15 mouse cellular contexts compared by ENCODE assay signal in the genomic region with DNA sequence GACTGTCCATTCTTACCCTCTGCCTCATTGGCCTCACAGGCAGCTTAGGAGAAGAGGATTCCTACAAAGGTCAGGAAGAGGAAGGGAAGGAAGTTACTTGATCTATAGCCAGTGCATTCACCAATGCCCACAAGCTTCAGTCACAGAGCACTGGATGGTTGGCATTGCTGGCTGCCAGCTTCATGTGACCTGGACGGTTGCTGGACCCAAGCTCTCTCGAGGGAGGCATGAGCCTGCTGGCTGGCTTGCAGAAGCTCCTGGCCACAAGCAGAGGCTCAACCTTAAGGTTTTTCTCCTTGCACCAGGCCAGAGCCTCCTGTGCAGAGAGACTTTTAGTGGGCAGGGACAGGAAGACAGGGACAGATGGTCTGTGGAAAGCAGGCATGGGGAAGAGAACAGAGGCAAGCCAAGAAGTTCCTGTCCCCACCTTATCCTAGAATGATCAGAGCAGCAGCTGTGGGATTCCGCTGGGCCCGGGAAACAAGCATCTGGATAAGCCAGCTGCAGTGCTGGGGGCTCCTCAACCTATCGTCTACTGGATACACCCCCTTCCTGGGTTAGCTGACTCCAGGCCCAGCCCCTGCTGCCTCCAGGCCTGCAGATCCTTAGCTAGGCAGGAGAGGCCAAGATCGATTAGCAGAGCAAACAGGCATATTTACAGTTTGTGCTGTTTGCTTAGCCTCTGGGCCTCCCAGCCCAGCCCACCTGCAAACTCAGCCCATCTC. TPM values are rescaled to one million over a fixed set of nuclear protein-coding genes. Genes with fewer than 3 reads are reported as not detected.
A peak's percentile ranks its signal among the peaks of the same experiment; 100 is the strongest.
DNase-seq lines count a peak whose midpoint lies in the region; ATAC-seq and TF ChIP-seq lines count a peak whose summit lies in the region.
"Had no signal": no experiment of that assay in that cellular context is flagged by ENCODE, and none has a peak within 500 bp of the region (broad histone marks: within the 10 kb centered on the region; RNA-seq: fewer than 3 reads in every experiment).

No protein-coding gene starts in this region.

- H3K9me3 ChIP-seq in intestine, embryonic 14.5 days (ENCODE audit: control insufficient read depth, low read length), result no peaks in the 10 kb centered on the region
- no peaks in the 10 kb centered on the region for H3K9me3 ChIP-seq in intestine, postnatal 0 days (ENCODE audit: control insufficient read depth)
- H3K9me3 ChIP-seq in liver, embryonic 14.5 days (ENCODE audit: control insufficient read depth, low read length), result no peaks in the 10 kb centered on the region
- H3K9me3 ChIP-seq: neural tube, embryonic 13.5 days had no signal

- no peaks in the 10 kb centered on the region for H3K27me3 ChIP-seq in intestine, embryonic 14.5 days (replicated peaks; ENCODE audit: control insufficient read depth, insufficient read depth, low read length)
- H3K27me3 ChIP-seq in intestine, postnatal 0 days (replicated peaks; ENCODE audit: control insufficient read depth, insufficient read depth, low read length), result no peaks in the 10 kb centered on the region
- H3K27me3 ChIP-seq in liver, embryonic 14.5 days (ENCODE audit: control insufficient read depth, insufficient read depth, low read length), result no peaks in the 10 kb centered on the region

- ATAC-seq in intestine, embryonic 14.5 days (replicated peaks; ENCODE audit: low FRiP score, low TSS enrichment, low read depth), result 0 out of 2 replicates have a peak, but pooled peaks have one; percentile 25
- ATAC-seq in intestine, postnatal 0 days, result no peak
- peak; percentile 36 to 50; a peak in 3 of 4 replicates for ATAC-seq in hematopoietic stem cell, adult 5-6 weeks (replicated peaks in 1 of 2; ENCODE audit: insufficient read depth in 1 of 2, low FRiP score in 2 of 2, low TSS enrichment in 1 of 2, low read depth in 1 of 2, poor library complexity in 2 of 2, severe bottlenecking in 2 of 2)
- ATAC-seq in liver, embryonic 14.5 days (ENCODE audit: insufficient read depth), result peak; percentile 65

- no peak for TF ChIP-seq CTCF in intestine, postnatal 0 days (IDR thresholded peaks at IDR 0.05; ENCODE audit: low read depth)
- TF ChIP-seq CTCF in liver, embryonic 14.5 days (IDR thresholded peaks at IDR 0.05; ENCODE audit: low read depth), result no peak

- no peak overlapping the region; the same call in 1 of the 2 replicates for H3K27ac ChIP-seq in intestine, embryonic 14.5 days (ENCODE audit: low read depth)
- no peak overlapping the region for H3K27ac ChIP-seq in intestine, postnatal 0 days (ENCODE audit: low read depth, low read length)
- no peak overlapping the region for H3K27ac ChIP-seq in liver, embryonic 14.5 days
- H3K27ac ChIP-seq: neural tube, embryonic 13.5 days had no signal

- 14% methylated on average over 6 of the region's 6 CpGs for WGBS in intestine, embryonic 14.5 days
- 35% methylated on average over 6 of the region's 6 CpGs for WGBS in intestine, postnatal 0 days
- 20% methylated on average over 6 of the region's 6 CpGs for WGBS in liver, embryonic 14.5 days (ENCODE audit: insufficient replicate concordance)

- peaks cover 14% of the 10 kb centered on the region; the same call in 1 of the 2 replicates for H3K4me1 ChIP-seq in intestine, embryonic 14.5 days (replicated peaks; ENCODE audit: control insufficient read depth, insufficient read depth, low read length)
- no peaks in the 10 kb centered on the region for H3K4me1 ChIP-seq in intestine, postnatal 0 days (replicated peaks; ENCODE audit: control insufficient read depth, insufficient read depth, low read length)
- peaks cover 0 to 8% of the 10 kb centered on the region in 2 experiments; a peak in 1 of 4 replicates for H3K4me1 ChIP-seq in liver, embryonic 14.5 days (replicated peaks; ENCODE audit: control insufficient read depth in 2 of 2, insufficient read depth in 2 of 2, low read length in 1 of 2)

- H3K36me3 ChIP-seq in intestine, embryonic 14.5 days (ENCODE audit: control insufficient read depth, insufficient read depth, low read length), result no peaks in the 10 kb centered on the region
- no peaks in the 10 kb centered on the region for H3K36me3 ChIP-seq in intestine, postnatal 0 days (ENCODE audit: control insufficient read depth, insufficient read depth)
- H3K36me3 ChIP-seq in liver, embryonic 14.5 days (replicated peaks; ENCODE audit: control insufficient read depth, insufficient read depth, low read depth), result no peaks in the 10 kb centered on the region
- H3K36me3 ChIP-seq: neural tube, embryonic 13.5 days had no signal

- H3K4me3 ChIP-seq in intestine, embryonic 14.5 days (ENCODE audit: low read depth, low read length), result no peak overlapping the region
- H3K4me3 ChIP-seq in intestine, postnatal 0 days (ENCODE audit: low read depth, low read length), result no peak overlapping the region
- no peak overlapping the region for H3K4me3 ChIP-seq in liver, embryonic 14.5 days (ENCODE audit: insufficient read depth in 1 of 2, low read depth in 2 of 2, low read length in 2 of 2)
- H3K4me3 ChIP-seq: neural tube, embryonic 13.5 days had no signal

- H3K9ac ChIP-seq in intestine, embryonic 14.5 days (ENCODE audit: low read length), result no peak overlapping the region
- no peak overlapping the region for H3K9ac ChIP-seq in intestine, postnatal 0 days (ENCODE audit: low read depth, low read length)
- no peak overlapping the region for H3K9ac ChIP-seq in liver, embryonic 14.5 days (replicated peaks)
- H3K9ac ChIP-seq: neural tube, embryonic 13.5 days had no signal

- TF ChIP-seq EP300 in liver, embryonic 14.5 days (IDR thresholded peaks at IDR 0.05; ENCODE audit: low read depth), result no peak

- DNase-seq in adrenal gland, postnatal 10 days, result peak; percentile 60
- DNase-seq in adrenal gland, postnatal 4 days (ENCODE audit: low spot score in 2 of 2), result no peak
- peak; percentile 62 for DNase-seq in intestine, embryonic 14.5 days (ENCODE audit: low spot score)
- DNase-seq in liver, embryonic 14.5 days (ENCODE audit: low read depth in 3 of 3, low spot score in 3 of 3), result no peak
- DNase-seq in urinary bladder, postnatal 14 days (ENCODE audit: low spot score), result no peak
- no peak for DNase-seq in lung, adult 18-20 months
- DNase-seq: gastrocnemius, postnatal 10 days; heart, postnatal 36 days; thymus, postnatal 25 days had no signal

- H3K4me2 ChIP-seq in intestine, embryonic 14.5 days (ENCODE audit: low read length), result no peak overlapping the region
- H3K4me2 ChIP-seq in intestine, postnatal 0 days (replicated peaks; ENCODE audit: low read depth), result no peak overlapping the region
- H3K4me2 ChIP-seq in liver, embryonic 14.5 days (ENCODE audit: low read depth), result peak overlapping the region; percentile 15
- H3K4me2 ChIP-seq: neural tube, embryonic 13.5 days had no signal

RNA-seq across cellular contexts. Expression of a gene that starts 41.7 kb away (rescaled TPM):
- not detected for total RNA-seq in adrenal gland, postnatal 10 days (2021)
- not detected for total RNA-seq in adrenal gland, postnatal 4 days (2021)
- not detected in 2 replicates for polyA plus RNA-seq in intestine, embryonic 14.5 days (2014; fragmentation: Nextera tagmentation; extraction: Ambion mirVana)
- polyA plus RNA-seq in intestine, postnatal 0 days (2015; fragmentation: Nextera tagmentation; extraction: Ambion mirVana), result not detected in 2 replicates
- not detected in 2 replicates for total RNA-seq in hematopoietic stem cell, adult 5-6 weeks (2017)
- not detected in 2 replicates for polyA plus RNA-seq in liver, embryonic 14.5 days (2012; rRNA removed)
- polyA plus RNA-seq in liver, embryonic 14.5 days (2014; fragmentation: Nextera tagmentation; extraction: Ambion mirVana), result not detected in 2 replicates
- total RNA-seq: ES-E14; gastrocnemius, postnatal 10 days; heart, postnatal 36 days; left cerebral cortex, adult 8-10 months had no signal
- polyA plus RNA-seq: kidney, embryonic 14.5 days; neural tube, embryonic 13.5 days had no signal

RNA-seq across cellular contexts. Expression of a gene that starts 48.5 kb away (rescaled TPM):
- total RNA-seq in adrenal gland, postnatal 10 days (2021), result under 1 TPM; 0.66 to 0.94 TPM
- total RNA-seq in adrenal gland, postnatal 4 days (2021), result under 1 TPM; 0.98 to 0.99 TPM
- 3.3 and 5.3 TPM in 2 replicates for polyA plus RNA-seq in intestine, embryonic 14.5 days (2014; fragmentation: Nextera tagmentation; extraction: Ambion mirVana)
- polyA plus RNA-seq in intestine, postnatal 0 days (2015; fragmentation: Nextera tagmentation; extraction: Ambion mirVana), result 1.6 and 1.9 TPM in 2 replicates
- total RNA-seq in hematopoietic stem cell, adult 5-6 weeks (2017), result 0.19 TPM in 1 of 2 replicates, not detected in the other
- 0.52 and 0.91 TPM in 2 replicates for polyA plus RNA-seq in liver, embryonic 14.5 days (2012; rRNA removed)
- polyA plus RNA-seq in liver, embryonic 14.5 days (2014; fragmentation: Nextera tagmentation; extraction: Ambion mirVana), result 0.32 and 0.46 TPM in 2 replicates

RNA-seq across cellular contexts. Expression of a gene that starts 59.0 kb away (rescaled TPM):
- total RNA-seq in adrenal gland, postnatal 10 days (2021), result 10 to 100 TPM; 18.9 to 20.5 TPM
- total RNA-seq in adrenal gland, postnatal 4 days (2021), result 10 to 100 TPM; 26.7 to 27.0 TPM
- 11.5 and 15.1 TPM in 2 replicates for polyA plus RNA-seq in intestine, embryonic 14.5 days (2014; fragmentation: Nextera tagmentation; extraction: Ambion mirVana)
- polyA plus RNA-seq in intestine, postnatal 0 days (2015; fragmentation: Nextera tagmentation; extraction: Ambion mirVana), result 4.3 and 5.0 TPM in 2 replicates
- 9.4 and 9.6 TPM in 2 replicates for total RNA-seq in hematopoietic stem cell, adult 5-6 weeks (2017)
- polyA plus RNA-seq in liver, embryonic 14.5 days (2012; rRNA removed), result 2.9 and 3.9 TPM in 2 replicates
- 0.88 and 1.2 TPM in 2 replicates for polyA plus RNA-seq in liver, embryonic 14.5 days (2014; fragmentation: Nextera tagmentation; extraction: Ambion mirVana)

Comparison
In these comparisons a context has a peak if more than half of its experiments do, and no peak if none do; other contexts are left out.
1. DNase-seq: peak in adrenal gland, postnatal 10 days (single experiment) and intestine, embryonic 14.5 days (single experiment); none in adrenal gland, postnatal 4 days (0 of 2), liver, embryonic 14.5 days (0 of 3), urinary bladder, postnatal 14 days (single experiment) and lung, adult 18-20 months (0 of 2).